Mouse (Mus musculus) liver, postnatal 0 days (tissue): Measurements from ENCODE around the gene Vac14. TPM values are rescaled to one million over a fixed set of nuclear protein-coding genes. Genes with fewer than 3 reads are reported as not detected.

Experiments
- ATAC-seq: fragments of 200-750 bp; cut with Nextera tagmentation; 2 replicates; pipeline ENCODE4 v1.8.0; 2017; ENCODE audit warnings: mild to moderate bottlenecking, moderate library complexity
- DNase-seq: peaks from one replicate; pipeline ENCODE4 v3.0.0-alpha.2; 2016
- H3K27ac ChIP-seq: fragments of 300-500 bp; sonication (generic); 2 replicates; pipeline ENCODE4 v1.5.1; 2014; ENCODE audit warnings: antibody characterized with exemption, moderate library complexity, mild to moderate bottlenecking, low read depth
- H3K27me3 ChIP-seq: fragments of 300-500 bp; sonication (generic); 2 replicates; pipeline ENCODE4 v1.6.1; 2014; ENCODE audit warnings: low read length, control low read depth, mixed read lengths; ENCODE audit not compliant: insufficient read depth
- H3K36me3 ChIP-seq: fragments of 300-500 bp; sonication (generic); replicated peaks from 2 replicates; pipeline ENCODE4 v1.6.1; 2014; ENCODE audit warnings: mild to moderate bottlenecking, control low read depth, low read length, moderate library complexity, mixed read lengths; ENCODE audit not compliant: insufficient read depth
- H3K4me1 ChIP-seq: fragments of 300-500 bp; sonication (generic); 2 replicates; pipeline ENCODE4 v1.6.1; 2014; ENCODE audit warnings: antibody characterized with exemption, mild to moderate bottlenecking, control low read depth; ENCODE audit not compliant: insufficient read depth
- H3K4me2 ChIP-seq: fragments of 300-500 bp; sonication (generic); 2 replicates; pipeline ENCODE4 v1.6.1; 2014; ENCODE audit warnings: low read depth, mild to moderate bottlenecking, low read length, moderate library complexity, mixed read lengths
- H3K4me3 ChIP-seq: fragments of 300-500 bp; sonication (generic); 2 replicates; pipeline ENCODE4 v1.5.1; 2014; ENCODE audit warnings: low read depth, low read length
- H3K9ac ChIP-seq: fragments of 300-500 bp; sonication (generic); replicated peaks from 2 replicates; pipeline ENCODE4 v1.6.1; 2014; ENCODE audit warnings: mild to moderate bottlenecking, moderate library complexity
- H3K9me3 ChIP-seq: fragments of 300-500 bp; sonication (generic); 2 replicates; pipeline ENCODE4 v1.6.1; 2016; ENCODE audit warnings: mild to moderate bottlenecking, control low read depth, low read length, mixed read lengths
- CTCF ChIP-seq: sonication (generic); IDR thresholded peaks from 2 replicates; pipeline ENCODE4 v1.5.1; 2016; ENCODE audit warnings: antibody characterized with exemption, low read depth
- EP300 ChIP-seq: IDR thresholded peaks from 2 replicates; pipeline ENCODE4 v1.6.1; 2016; ENCODE audit warnings: antibody characterized with exemption, low read depth, mild to moderate bottlenecking
- WGBS: fragments of 180-500 bp; shearing (Covaris S2); extraction: QIAGEN DNeasy Blood & Tissue Kit; methylation state at CpG from one replicate; pipeline ENCODE4 v1.1.7; 2014; ENCODE audit not compliant: insufficient replicate concordance; 5-methylcytosine and 5-hydroxymethylcytosine counted together
- polyA plus RNA-seq: library from polyadenylated mRNA; unstranded; fragments of >200 nt; fragmentation: Nextera tagmentation; extraction: Ambion mirVana; gene quantifications from 2 replicates; pipeline ENCODE4 v1.2.1, GENCODE M21; 2015

The Vac14 gene
- polyA plus RNA-seq, 1 experiment from 2014 or later: 5.5 TPM

DNA sequence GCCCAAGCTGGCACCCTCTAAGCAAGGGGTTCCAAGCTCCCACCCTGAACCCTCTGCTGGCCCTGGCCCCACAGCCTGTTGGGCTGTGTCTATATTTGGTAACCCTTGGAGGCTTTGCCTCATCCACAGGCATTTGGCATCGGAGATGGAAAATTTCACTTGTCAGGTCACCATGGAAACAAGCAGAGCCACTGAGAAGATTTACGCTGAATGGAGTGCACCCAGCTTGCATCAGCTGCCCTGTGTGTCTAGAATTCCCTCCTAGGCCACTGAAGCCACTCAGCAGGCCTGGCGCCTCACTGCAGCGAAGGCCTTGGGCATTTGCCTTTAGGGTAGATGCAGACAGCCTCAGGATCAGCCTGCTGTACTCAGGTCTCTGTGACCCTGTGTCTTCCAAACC lies 97.7 kb downstream of the Vac14 start:
- Histone ChIP-seq H3K9ac (no peak overlapping the region), H3K4me3 (no peak overlapping the region), H3K9me3 (no peaks in the 10 kb centered on the region), H3K27ac (no peak overlapping the region), H3K4me1 (peaks cover 3% of the 10 kb centered on the region; the same call in 1 of the 2 replicates), H3K36me3 (peaks cover 15% of the 10 kb centered on the region), H3K4me2 (no peak overlapping the region), H3K27me3 (peaks cover 10% of the 10 kb centered on the region; the same call in 1 of the 2 replicates)
- 77% methylated on average over 4 of the region's 4 CpGs for WGBS
- TF ChIP-seq EP300 (no peak), CTCF (no peak)
- ATAC-seq (no peak), DNase-seq (no peak)

DNA sequence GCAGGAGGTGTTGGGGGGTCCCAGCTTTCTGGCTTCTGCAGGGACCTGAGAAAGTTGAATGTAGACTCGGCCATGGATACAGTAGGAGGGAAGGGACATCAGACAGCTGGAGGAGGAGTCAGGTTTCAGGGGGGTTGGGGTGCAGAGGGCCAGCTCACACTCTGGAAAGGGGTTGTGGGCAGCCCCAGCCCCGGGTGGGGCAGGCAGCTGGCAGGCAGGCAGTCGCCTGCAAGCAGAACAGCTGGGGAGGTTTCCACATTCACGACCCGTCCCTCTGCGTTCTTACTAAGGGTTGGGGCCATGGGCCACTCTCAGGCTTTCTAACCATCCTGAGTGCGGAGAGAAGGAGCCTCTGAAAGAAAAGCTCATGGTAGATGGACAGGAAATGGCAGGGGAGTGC lies 98.7 kb downstream of the Vac14 start:
- Histone ChIP-seq H3K4me2 (no peak overlapping the region), H3K27me3 (peaks cover 11% of the 10 kb centered on the region; the same call in 1 of the 2 replicates), H3K4me3 (no peak overlapping the region), H3K9ac (no peak overlapping the region), H3K4me1 (peaks cover 3% of the 10 kb centered on the region; the same call in 1 of the 2 replicates), H3K27ac (no peak overlapping the region), H3K36me3 (peaks cover 8% of the 10 kb centered on the region), H3K9me3 (no peaks in the 10 kb centered on the region)
- no peak for DNase-seq
- TF ChIP-seq EP300 (no peak), CTCF (no peak)
- ATAC-seq: no peak
- 57% methylated on average over 7 of the region's 7 CpGs for WGBS

- Histone ChIP-seq H3K4me3 (no peak overlapping the region), H3K27me3 (peaks cover 17% of the 10 kb centered on the region), H3K4me2 (no peak overlapping the region), H3K4me1 (peaks cover 3% of the 10 kb centered on the region; the same call in 1 of the 2 replicates), H3K36me3 (no peaks in the 10 kb centered on the region; the same call in none of the 2 replicates), H3K9ac (no peak overlapping the region), H3K27ac (0 out of 2 replicates have a peak overlapping the region, but pooled peaks have one; percentile 16), H3K9me3 (no peaks in the 10 kb centered on the region)
- TF ChIP-seq CTCF (no peak), EP300 (no peak)
- ATAC-seq: no peak
- 74% methylated on average over 8 of the region's 8 CpGs for WGBS
- no peak for DNase-seq
These were observed 100.0 kb downstream of the Vac14 start for GRCm38 (mm10) chr8:110718209-110718968.

DNA sequence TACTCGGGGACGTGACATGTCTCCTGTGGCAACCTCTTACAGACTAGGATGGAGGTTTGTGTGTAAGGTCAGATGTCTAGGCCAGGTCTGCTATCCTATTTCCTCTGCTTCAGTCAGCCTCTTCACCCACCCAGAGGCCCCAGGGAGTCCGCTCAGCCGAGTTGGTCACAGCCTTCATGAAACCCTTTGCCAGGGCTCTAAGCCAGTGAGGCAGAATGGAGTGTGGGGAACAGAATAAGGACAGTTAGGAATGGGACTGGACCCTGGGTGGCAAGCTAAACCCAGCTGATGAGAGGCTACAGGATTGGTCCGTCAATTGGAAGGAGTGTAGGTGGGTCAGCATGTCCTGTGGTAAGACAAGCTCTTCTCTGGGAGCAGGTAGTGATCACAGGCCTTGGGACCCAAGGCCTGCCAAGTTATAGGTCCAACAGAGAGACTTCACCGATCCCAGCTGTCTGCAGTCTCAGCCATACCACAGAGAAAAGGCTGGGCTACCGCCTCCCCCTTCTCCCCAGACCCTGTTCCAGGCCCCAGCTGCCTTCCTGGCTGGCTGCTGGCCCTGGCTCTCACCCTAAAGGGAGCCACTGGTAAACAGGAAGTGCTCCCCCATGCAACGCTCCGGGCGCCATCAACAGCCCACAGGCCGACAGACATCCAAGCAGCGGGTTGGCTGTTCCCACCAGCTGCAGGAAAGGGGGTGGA lies 100.7 kb downstream of the Vac14 start:
- DNase-seq: peak; percentile 34
- Histone ChIP-seq H3K27me3 (peaks cover 17% of the 10 kb centered on the region), H3K4me3 (no peak overlapping the region), H3K27ac (peak overlapping the region; percentile 16; the same call in 1 of the 2 replicates), H3K9ac (no peak overlapping the region), H3K4me2 (no peak overlapping the region), H3K36me3 (no peaks in the 10 kb centered on the region), H3K9me3 (no peaks in the 10 kb centered on the region), H3K4me1 (peaks cover 3% of the 10 kb centered on the region; the same call in 1 of the 2 replicates)
- no peak for ATAC-seq
- 39% methylated on average over 10 of the region's 12 CpGs for WGBS
- TF ChIP-seq CTCF: no peak
- TF ChIP-seq EP300: no peak

DNA sequence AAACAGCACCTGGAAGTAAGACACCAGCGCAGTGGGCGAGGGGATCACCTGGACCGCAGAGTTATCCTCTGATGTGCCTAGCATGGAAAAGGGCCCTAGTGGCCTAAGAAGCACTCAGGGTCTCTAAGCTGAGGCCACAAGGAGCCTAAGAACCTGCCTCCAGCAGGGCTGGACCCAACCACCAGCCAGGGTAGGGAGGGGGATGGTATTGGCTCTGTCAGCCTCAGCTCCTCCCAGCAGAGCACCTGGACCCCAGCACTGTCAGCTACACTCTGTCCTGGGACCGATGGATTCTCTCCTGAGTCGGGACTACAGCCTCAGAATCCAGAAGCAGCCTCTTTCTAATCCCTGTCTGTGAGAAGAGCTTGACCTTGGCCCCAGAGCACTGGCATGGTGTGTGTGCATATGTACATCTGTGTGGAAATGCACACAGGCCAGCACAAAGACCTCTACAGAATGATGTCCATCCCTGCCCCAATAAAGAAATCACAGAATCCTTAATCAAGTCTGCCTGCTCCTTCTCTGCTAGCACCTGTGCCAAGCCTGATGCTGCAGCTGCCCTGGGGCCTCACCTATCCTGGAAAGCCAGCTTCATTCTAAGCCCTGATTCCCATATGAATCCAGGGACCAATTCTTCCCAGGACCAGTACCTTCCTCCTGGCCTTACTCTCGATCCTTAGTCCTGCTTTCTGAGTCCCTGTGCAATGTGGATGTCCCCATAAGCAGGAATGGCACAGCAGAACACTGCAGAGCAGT lies 101.7 kb downstream of the Vac14 start:
- H3K4me2 ChIP-seq: no peak overlapping the region
- H3K4me1 ChIP-seq: peaks cover 4% of the 10 kb centered on the region; the same call in 1 of the 2 replicates
- peaks cover 17% of the 10 kb centered on the region for H3K27me3 ChIP-seq
- no peaks in the 10 kb centered on the region for H3K36me3 ChIP-seq
- TF ChIP-seq EP300 (no peak), CTCF (no peak)
- H3K4me3 ChIP-seq: no peak overlapping the region
- WGBS: 53% methylated on average over 6 of the region's 6 CpGs
- ATAC-seq: no peak
- no peaks in the 10 kb centered on the region for H3K9me3 ChIP-seq
- H3K27ac ChIP-seq: no peak overlapping the region
- DNase-seq: no peak
- no peak overlapping the region for H3K9ac ChIP-seq
